Mouse (Mus musculus) heart, embryonic 12.5 days (tissue): Measurements from ENCODE around the gene Mtrex. TPM values are rescaled to one million over a fixed set of nuclear protein-coding genes. Genes with fewer than 3 reads are reported as not detected.
A peak's percentile ranks its signal among the peaks of the same experiment; 100 is the strongest.

Experiments used
- ATAC-seq: fragments of 200-750 bp; cut with Nextera tagmentation; 2 replicates; pipeline ENCODE4 v1.8.0; 2017; ENCODE audit warnings: moderate TSS enrichment, moderate library complexity; ENCODE audit not compliant: insufficient number of reproducible peaks, low FRiP score
- H3K27ac ChIP-seq: fragments of 300-500 bp; sonication (generic); 2 replicates; pipeline ENCODE4 v1.5.1; 2016; ENCODE audit warnings: mild to moderate bottlenecking, moderate library complexity; ENCODE audit not compliant: poor library complexity, severe bottlenecking
- H3K27me3 ChIP-seq: fragments of 300-500 bp; sonication (generic); replicated peaks from 2 replicates; pipeline ENCODE4 v1.6.1; 2016; ENCODE audit warnings: mild to moderate bottlenecking, moderate library complexity
- H3K36me3 ChIP-seq: fragments of 300-500 bp; sonication (generic); 2 replicates; pipeline ENCODE4 v1.6.1; 2016; ENCODE audit warnings: mild to moderate bottlenecking, moderate library complexity
- H3K4me1 ChIP-seq: fragments of 300-500 bp; sonication (generic); replicated peaks from 2 replicates; pipeline ENCODE4 v1.6.1; 2016; ENCODE audit warnings: mild to moderate bottlenecking
- H3K4me2 ChIP-seq: fragments of 300-500 bp; sonication (generic); 2 replicates; pipeline ENCODE4 v1.6.1; 2016; ENCODE audit warnings: mild to moderate bottlenecking, moderate library complexity
- H3K4me3 ChIP-seq: fragments of 300-500 bp; sonication (generic); 2 replicates; pipeline ENCODE4 v1.5.1; 2016; ENCODE audit warnings: mild to moderate bottlenecking
- H3K9ac ChIP-seq: fragments of 300-500 bp; sonication (generic); 2 replicates; pipeline ENCODE4 v1.6.1; 2016; ENCODE audit warnings: mild to moderate bottlenecking, moderate library complexity
- H3K9me3 ChIP-seq: fragments of 300-500 bp; sonication (generic); replicated peaks from 2 replicates; pipeline ENCODE4 v1.6.1; 2016; ENCODE audit warnings: mild to moderate bottlenecking, moderate library complexity
- WGBS: fragments of 180-500 bp; shearing (Covaris S2); methylation state at CpG from one replicate; pipeline ENCODE4 v1.1.7; 2016; 5-methylcytosine and 5-hydroxymethylcytosine counted together
- polyA plus RNA-seq: library from polyadenylated mRNA; unstranded; fragments of >200 nt; fragmentation: Nextera tagmentation; extraction: Ambion mirVana; gene quantifications from 2 replicates; pipeline ENCODE4 v1.2.1, GENCODE M21; 2016

The Mtrex gene
- polyA plus RNA-seq, 1 experiment from 2014 or later = 60.6 TPM

GRCm38 (mm10) chr13:112845931-112846330, 81.3 kb downstream of the Mtrex start:
- WGBS = 92% methylated on average over 3 of the region's 3 CpGs
- H3K36me3 ChIP-seq = peaks cover 40% of the 10 kb centered on the region

GRCm38 (mm10) chr13:112840241-112841087, 86.7 kb downstream of the Mtrex start:
- Histone ChIP-seq H3K27me3 (no peaks in the 10 kb centered on the region), H3K27ac (no peak overlapping the region), H3K9me3 (peaks cover 7% of the 10 kb centered on the region), H3K36me3 (peaks cover 28% of the 10 kb centered on the region), H3K9ac (no peak overlapping the region), H3K4me1 (no peaks in the 10 kb centered on the region), H3K4me3 (no peak overlapping the region), H3K4me2 (no peak overlapping the region)
- no peak for ATAC-seq
- 82% methylated on average over 16 of the region's 16 CpGs for WGBS

More at GRCm38 (mm10) chr13:112845931-112846330, 81.3 kb downstream of the Mtrex start:
- Histone ChIP-seq H3K9me3 (peaks cover 7% of the 10 kb centered on the region), H3K27ac (no peak overlapping the region), H3K4me3 (no peak overlapping the region), H3K4me2 (no peak overlapping the region), H3K4me1 (no peaks in the 10 kb centered on the region), H3K27me3 (no peaks in the 10 kb centered on the region), H3K9ac (no peak overlapping the region)
- no peak for ATAC-seq

- Histone ChIP-seq H3K4me2 (no peak overlapping the region), H3K4me1 (peaks cover 7% of the 10 kb centered on the region; the same call in 1 of the 2 replicates), H3K9me3 (peaks cover 7% of the 10 kb centered on the region), H3K36me3 (peaks cover 15% of the 10 kb centered on the region), H3K27me3 (no peaks in the 10 kb centered on the region), H3K27ac (no peak overlapping the region), H3K9ac (no peak overlapping the region), H3K4me3 (no peak overlapping the region)
- 83% methylated on average over 6 of the region's 6 CpGs for WGBS
- no peak for ATAC-seq
These were observed 88.5 kb downstream of the Mtrex start for GRCm38 (mm10) chr13:112838562-112839232.

- Histone ChIP-seq H3K4me2 (no peak overlapping the region), H3K27me3 (no peaks in the 10 kb centered on the region)
These were observed 89.5 kb downstream of the Mtrex start for GRCm38 (mm10) chr13:112837621-112838155.

GRCm38 (mm10) chr13:112836951-112837350, 90.2 kb downstream of the Mtrex start:
- no peak overlapping the region for H3K4me2 ChIP-seq
- H3K9ac ChIP-seq = no peak overlapping the region
- no peak overlapping the region for H3K4me3 ChIP-seq
- no peaks in the 10 kb centered on the region for H3K9me3 ChIP-seq
- H3K27me3 ChIP-seq = no peaks in the 10 kb centered on the region
- peaks cover 12% of the 10 kb centered on the region for H3K4me1 ChIP-seq
- H3K36me3 ChIP-seq = no peaks in the 10 kb centered on the region
- no peak for ATAC-seq
- no peak overlapping the region for H3K27ac ChIP-seq
- 76% methylated on average over 2 of the region's 2 CpGs for WGBS

More at GRCm38 (mm10) chr13:112837621-112838155, 89.5 kb downstream of the Mtrex start:
- peaks cover 6% of the 10 kb centered on the region for H3K36me3 ChIP-seq
- 85% methylated on average over 9 of the region's 9 CpGs for WGBS
- ATAC-seq = no peak
- H3K4me3 ChIP-seq = no peak overlapping the region
- H3K27ac ChIP-seq = no peak overlapping the region
- H3K9ac ChIP-seq = no peak overlapping the region
- H3K4me1 ChIP-seq = peaks cover 12% of the 10 kb centered on the region
- H3K9me3 ChIP-seq = peaks cover 3% of the 10 kb centered on the region

- Histone ChIP-seq H3K4me2 (peak overlapping the region; percentile 57), H3K36me3 (no peaks in the 10 kb centered on the region), H3K9me3 (no peaks in the 10 kb centered on the region), H3K27ac (peak overlapping the region; percentile 51; the same call in 1 of the 2 replicates), H3K4me1 (peaks cover 12% of the 10 kb centered on the region), H3K4me3 (peak overlapping the region; percentile 4; the same call in 1 of the 2 replicates), H3K27me3 (no peaks in the 10 kb centered on the region), H3K9ac (0 out of 2 replicates have a peak overlapping the region, but pooled peaks have one; percentile 37)
- WGBS = 35% methylated on average over 12 of the region's 12 CpGs
- ATAC-seq = 0 out of 2 replicates have a peak, but pooled peaks have one; percentile 55
These were observed 92.1 kb downstream of the Mtrex start for GRCm38 (mm10) chr13:112835113-112835512.

- WGBS = 78% methylated on average over 3 of the region's 3 CpGs
- no peaks in the 10 kb centered on the region for H3K36me3 ChIP-seq
These were observed 93.3 kb downstream of the Mtrex start for GRCm38 (mm10) chr13:112833895-112834263.

GRCm38 (mm10) chr13:112833253-112833894, 93.8 kb downstream of the Mtrex start:
- ATAC-seq = no peak
- H3K27me3 ChIP-seq = no peaks in the 10 kb centered on the region
- no peaks in the 10 kb centered on the region for H3K9me3 ChIP-seq
- 75% methylated on average over 20 of the region's 20 CpGs for WGBS
- no peak overlapping the region for H3K27ac ChIP-seq
- H3K4me1 ChIP-seq = peaks cover 12% of the 10 kb centered on the region
- no peak overlapping the region for H3K4me3 ChIP-seq
- no peaks in the 10 kb centered on the region for H3K36me3 ChIP-seq
- H3K4me2 ChIP-seq = no peak overlapping the region
- H3K9ac ChIP-seq = no peak overlapping the region

More at GRCm38 (mm10) chr13:112833895-112834263, 93.3 kb downstream of the Mtrex start:
- Histone ChIP-seq H3K9ac (no peak overlapping the region), H3K27me3 (no peaks in the 10 kb centered on the region), H3K27ac (no peak overlapping the region), H3K4me2 (no peak overlapping the region), H3K4me3 (no peak overlapping the region), H3K4me1 (peaks cover 12% of the 10 kb centered on the region), H3K9me3 (no peaks in the 10 kb centered on the region)
- no peak for ATAC-seq

GRCm38 (mm10) chr13:112832589-112832988, 94.6 kb downstream of the Mtrex start:
- H3K9me3 ChIP-seq = no peaks in the 10 kb centered on the region
- H3K4me2 ChIP-seq = no peak overlapping the region
- H3K4me3 ChIP-seq = no peak overlapping the region
- WGBS = 39% methylated on average over 2 of the region's 2 CpGs
- H3K36me3 ChIP-seq = no peaks in the 10 kb centered on the region
- no peak overlapping the region for H3K27ac ChIP-seq
- no peak overlapping the region for H3K9ac ChIP-seq
- H3K4me1 ChIP-seq = peaks cover 12% of the 10 kb centered on the region
- ATAC-seq = no peak
- H3K27me3 ChIP-seq = no peaks in the 10 kb centered on the region

GRCm38 (mm10) chr13:112829619-112830018, 97.6 kb downstream of the Mtrex start:
- no peak for ATAC-seq
- H3K4me3 ChIP-seq = no peak overlapping the region
- no peak overlapping the region for H3K9ac ChIP-seq
- WGBS = 85% methylated on average over 2 of the region's 2 CpGs
- no peaks in the 10 kb centered on the region for H3K9me3 ChIP-seq
- no peak overlapping the region for H3K27ac ChIP-seq
- H3K27me3 ChIP-seq = no peaks in the 10 kb centered on the region
- peaks cover 5% of the 10 kb centered on the region for H3K4me1 ChIP-seq
- no peak overlapping the region for H3K4me2 ChIP-seq
- peaks cover 5% of the 10 kb centered on the region; the same call in 1 of the 2 replicates for H3K36me3 ChIP-seq
